Mouse (Mus musculus) heart, embryonic 16.5 days (tissue): ENCODE data around the gene 4930402F06Rik. TPM values are rescaled to one million over a fixed set of nuclear protein-coding genes. Genes with fewer than 3 reads are reported as not detected.
A peak's percentile ranks its signal among the peaks of the same experiment; 100 is the strongest.

Source experiments
- ATAC-seq: fragments of 200-750 bp; cut with Nextera tagmentation; replicated peaks from 2 replicates; pipeline ENCODE4 v1.8.0; 2017; ENCODE audit warnings: moderate number of reproducible peaks; ENCODE audit not compliant: insufficient read depth, low FRiP score; ENCODE audit errors: extremely low read depth
- H3K27ac ChIP-seq: fragments of 300-500 bp; sonication (generic); 2 replicates; pipeline ENCODE4 v1.5.1; 2014; ENCODE audit warnings: mild to moderate bottlenecking, low read length, control low read depth, moderate library complexity
- H3K27me3 ChIP-seq: fragments of 300-500 bp; sonication (generic); 2 replicates; pipeline ENCODE4 v1.6.1; 2014; ENCODE audit warnings: low read length, mixed read lengths; ENCODE audit not compliant: control insufficient read depth, insufficient read depth
- H3K36me3 ChIP-seq: fragments of 300-500 bp; sonication (generic); 2 replicates; pipeline ENCODE4 v1.6.1; 2014; ENCODE audit not compliant: control insufficient read depth, insufficient read depth
- H3K4me1 ChIP-seq: fragments of 300-500 bp; sonication (generic); 2 replicates; pipeline ENCODE4 v1.6.1; 2014; ENCODE audit warnings: low read length, mixed read lengths; ENCODE audit not compliant: control insufficient read depth, insufficient read depth
- H3K4me2 ChIP-seq: fragments of 300-500 bp; sonication (generic); 2 replicates; pipeline ENCODE4 v1.6.1; 2014; ENCODE audit warnings: low read depth, mild to moderate bottlenecking, control low read depth, low read length
- H3K4me3 ChIP-seq: fragments of 300-500 bp; sonication (generic); 2 replicates; pipeline ENCODE4 v1.5.1; 2014; ENCODE audit warnings: mild to moderate bottlenecking, control low read depth, low read length
- H3K9ac ChIP-seq: fragments of 300-500 bp; sonication (generic); 2 replicates; pipeline ENCODE4 v1.6.1; 2014; ENCODE audit warnings: low read length, control low read depth
- H3K9me3 ChIP-seq: fragments of 300-500 bp; sonication (generic); replicated peaks from 2 replicates; pipeline ENCODE4 v1.6.1; 2016; ENCODE audit warnings: low read length; ENCODE audit not compliant: control insufficient read depth
- WGBS: fragments of 180-500 bp; shearing (Covaris S2); extraction: QIAGEN DNeasy Blood & Tissue Kit; methylation state at CpG from one replicate; pipeline ENCODE4 v1.1.7; 2014; 5-methylcytosine and 5-hydroxymethylcytosine counted together
- polyA plus RNA-seq: library from polyadenylated mRNA; unstranded; fragments of >200 nt; fragmentation: Nextera tagmentation; extraction: Ambion mirVana; gene quantifications from 2 replicates; pipeline ENCODE4 v1.2.1, GENCODE M21; 2015

Gene 4930402F06Rik
- polyA plus RNA-seq, 1 experiment from 2014 or later, result not detected

GRCm38 (mm10) chr2:35385441-35385871 is 11.5 kb downstream of the 4930402F06Rik start:
- Histone ChIP-seq H3K27ac (peak overlapping the region; percentile 76), H3K4me1 (peaks cover 8% of the 10 kb centered on the region), H3K9me3 (peaks cover 7% of the 10 kb centered on the region), H3K27me3 (no peaks in the 10 kb centered on the region), H3K4me3 (no peak overlapping the region), H3K4me2 (peak overlapping the region; percentile 33), H3K36me3 (no peaks in the 10 kb centered on the region), H3K9ac (peak overlapping the region; percentile 26; the same call in 1 of the 2 replicates)
- peak; percentile 86 for ATAC-seq
- WGBS, result 42% methylated on average over 9 of the region's 9 CpGs

- WGBS, result 61% methylated on average over 9 of the region's 9 CpGs
- no peak overlapping the region for H3K4me2 ChIP-seq
Observed at GRCm38 (mm10) chr2:35379306-35379705, 17.7 kb downstream of the 4930402F06Rik start.

GRCm38 (mm10) chr2:35377600-35377999 is 19.4 kb downstream of the 4930402F06Rik start:
- Histone ChIP-seq H3K36me3 (no peaks in the 10 kb centered on the region), H3K9me3 (no peaks in the 10 kb centered on the region), H3K9ac (no peak overlapping the region), H3K4me2 (no peak overlapping the region), H3K27me3 (no peaks in the 10 kb centered on the region), H3K4me1 (no peaks in the 10 kb centered on the region), H3K4me3 (no peak overlapping the region), H3K27ac (no peak overlapping the region)
- ATAC-seq, result no peak
- 14% methylated on average over 6 of the region's 6 CpGs for WGBS

More at GRCm38 (mm10) chr2:35379306-35379705, 17.7 kb downstream of the 4930402F06Rik start:
- Histone ChIP-seq H3K9ac (no peak overlapping the region), H3K4me3 (no peak overlapping the region), H3K27ac (no peak overlapping the region), H3K36me3 (no peaks in the 10 kb centered on the region), H3K4me1 (no peaks in the 10 kb centered on the region), H3K27me3 (no peaks in the 10 kb centered on the region), H3K9me3 (no peaks in the 10 kb centered on the region)
- ATAC-seq, result no peak

- H3K4me1 ChIP-seq, result no peaks in the 10 kb centered on the region
- WGBS, result 20% methylated on average over 3 of the region's 3 CpGs
- H3K9ac ChIP-seq, result no peak overlapping the region
Observed at GRCm38 (mm10) chr2:35373003-35373402, 24.0 kb downstream of the 4930402F06Rik start.

GRCm38 (mm10) chr2:35370686-35371085 is 26.3 kb downstream of the 4930402F06Rik start:
- ATAC-seq, result no peak
- H3K27ac ChIP-seq, result no peak overlapping the region
- H3K4me3 ChIP-seq, result no peak overlapping the region
- H3K36me3 ChIP-seq, result no peaks in the 10 kb centered on the region
- H3K9ac ChIP-seq, result no peak overlapping the region
- no peak overlapping the region for H3K4me2 ChIP-seq
- H3K9me3 ChIP-seq, result no peaks in the 10 kb centered on the region
- no peaks in the 10 kb centered on the region for H3K27me3 ChIP-seq
- no peaks in the 10 kb centered on the region for H3K4me1 ChIP-seq

More at GRCm38 (mm10) chr2:35373003-35373402, 24.0 kb downstream of the 4930402F06Rik start:
- Histone ChIP-seq H3K4me2 (no peak overlapping the region), H3K36me3 (no peaks in the 10 kb centered on the region), H3K27me3 (no peaks in the 10 kb centered on the region), H3K27ac (no peak overlapping the region), H3K4me3 (no peak overlapping the region), H3K9me3 (no peaks in the 10 kb centered on the region)
- ATAC-seq, result no peak

GRCm38 (mm10) chr2:35367629-35368028 is 29.3 kb downstream of the 4930402F06Rik start, which contains the start of gene 4930568D16Rik:
4930568D16Rik (minus strand) TSS chr2:35367729.
- Histone ChIP-seq H3K4me3 (no peak within 1 kb of the TSS), H3K9ac (no peak within 1 kb of the TSS)
- 39% methylated on average over 2 of the region's 2 CpGs for WGBS

GRCm38 (mm10) chr2:35349184-35349583 is 47.8 kb downstream of the 4930402F06Rik start:
- Histone ChIP-seq H3K9me3 (no peaks in the 10 kb centered on the region), H3K27me3 (no peaks in the 10 kb centered on the region), H3K27ac (no peak overlapping the region), H3K4me2 (no peak overlapping the region), H3K4me1 (no peaks in the 10 kb centered on the region), H3K36me3 (no peaks in the 10 kb centered on the region), H3K4me3 (no peak overlapping the region), H3K9ac (no peak overlapping the region)
- WGBS, result 36% methylated on average over 5 of the region's 5 CpGs
- peak; percentile 49 for ATAC-seq

More at GRCm38 (mm10) chr2:35367629-35368028, 29.3 kb downstream of the 4930402F06Rik start, which contains the start of gene 4930568D16Rik:
- H3K27ac ChIP-seq, result no peak within 1 kb of the TSS
- no peak for ATAC-seq
- no peak within 1 kb of the TSS for H3K4me2 ChIP-seq
- peaks cover 4% of the 10 kb centered on the region; the same call in 1 of the 2 replicates for H3K9me3 ChIP-seq
- H3K36me3 ChIP-seq, result no peaks in the 10 kb centered on the region
- H3K27me3 ChIP-seq, result no peaks in the 10 kb centered on the region
- H3K4me1 ChIP-seq, result no peaks in the 10 kb centered on the region

GRCm38 (mm10) chr2:35345984-35346383 is 51.0 kb downstream of the 4930402F06Rik start:
- H3K4me3 ChIP-seq, result no peak overlapping the region
- no peaks in the 10 kb centered on the region for H3K4me1 ChIP-seq
- H3K4me2 ChIP-seq, result no peak overlapping the region
- H3K9ac ChIP-seq, result no peak overlapping the region
- H3K27me3 ChIP-seq, result no peaks in the 10 kb centered on the region
- no peak for ATAC-seq
- WGBS, result 54% methylated on average over 2 of the region's 2 CpGs
- H3K9me3 ChIP-seq, result no peaks in the 10 kb centered on the region
- H3K36me3 ChIP-seq, result no peaks in the 10 kb centered on the region
- no peak overlapping the region for H3K27ac ChIP-seq

- 60% methylated on average over 3 of the region's 3 CpGs for WGBS
- H3K4me2 ChIP-seq, result no peak overlapping the region
- peaks cover under 1% of the 10 kb centered on the region for H3K4me1 ChIP-seq
- H3K9me3 ChIP-seq, result no peaks in the 10 kb centered on the region
- H3K36me3 ChIP-seq, result no peaks in the 10 kb centered on the region
- no peak overlapping the region for H3K4me3 ChIP-seq
- no peaks in the 10 kb centered on the region for H3K27me3 ChIP-seq
- no peak overlapping the region for H3K27ac ChIP-seq
- no peak overlapping the region for H3K9ac ChIP-seq
- ATAC-seq, result no peak
Observed at GRCm38 (mm10) chr2:35342605-35343004, 54.4 kb downstream of the 4930402F06Rik start.
